Mouse (Mus musculus) cortical plate, adult 2 months (tissue): ENCODE results near the gene Lrch4.

Experiments used
- CTCF ChIP-seq: fragments of 200-500 bp; IDR thresholded peaks from 2 replicates; pipeline ENCODE4 v1.5.1; 2011; ENCODE audit warnings: mild to moderate bottlenecking, control low read depth, low read length; ENCODE audit not compliant: insufficient read depth; ENCODE audit errors: extremely low read depth
- POLR2A ChIP-seq: fragments of 200-500 bp; IDR thresholded peaks from 2 replicates; pipeline ENCODE4 v1.6.1; 2011; ENCODE audit warnings: mild to moderate bottlenecking, low read length, control low read depth; ENCODE audit not compliant: insufficient read depth; ENCODE audit errors: extremely low read depth

GRCm38 (mm10) chr5:137690531-137690930 is 61.6 kb downstream of the Lrch4 start:
- TF ChIP-seq CTCF: no peak
- no peak for TF ChIP-seq POLR2A
